Mouse (Mus musculus) CH12.LX (cell line): Measurements from ENCODE around the gene Lrrc57. TPM values are rescaled to one million over a fixed set of nuclear protein-coding genes. Genes with fewer than 3 reads are reported as not detected.
A peak's percentile ranks its signal among the peaks of the same experiment; 100 is the strongest.

ENCODE experiments used
- DNase-seq: peaks from one replicate; pipeline ENCODE4 v3.0.0-alpha.2; 2013; ENCODE audit errors: extremely low read depth
- H3K27ac ChIP-seq: 2 replicates; pipeline ENCODE4 v1.5.1; 2012; ENCODE audit warnings: low read depth, mild to moderate bottlenecking, control low read depth, moderate library complexity; ENCODE audit not compliant: insufficient read depth
- H3K27me3 ChIP-seq: replicated peaks from 2 replicates; pipeline ENCODE3; 2012; ENCODE audit warnings: inconsistent platforms
- H3K36me3 ChIP-seq, 2 experiments: replicated peaks in 1 of 2; 2 replicates each; pipeline versions ENCODE3 to v1.6.1; 2012; ENCODE audit warnings: inconsistent platforms in 1 of 2, low read length in 1 of 2, mild to moderate bottlenecking in 1 of 2, mixed read lengths in 1 of 2, moderate library complexity in 1 of 2; ENCODE audit not compliant: control insufficient read depth in 1 of 2, insufficient read depth in 1 of 2
- H3K4me1 ChIP-seq, 2 experiments: 2 replicates each; pipeline ENCODE4 v1.6.1; 2012; ENCODE audit warnings: inconsistent platforms in 1 of 2, moderate library complexity in 1 of 2; ENCODE audit not compliant: insufficient read depth in 2 of 2, control insufficient read depth in 1 of 2
- H3K4me2 ChIP-seq: 2 replicates; pipeline ENCODE4 v1.6.1; 2012; ENCODE audit warnings: low read depth, mild to moderate bottlenecking, control low read depth; ENCODE audit not compliant: poor library complexity, insufficient read depth, severe bottlenecking
- H3K4me3 ChIP-seq, 3 experiments: fragments of 150-350 bp in 1 of 3; sonication (generic) in 1 of 3; replicated peaks in 1 of 3; 2 replicates each; pipeline versions ENCODE3 to v1.5.1; 2011 to 2012; ENCODE audit warnings: low read depth in 2 of 3, low read length in 2 of 3, mild to moderate bottlenecking in 2 of 3, moderate library complexity in 2 of 3, control low read depth in 1 of 3, improper control_type of control experiment in 1 of 3, inconsistent platforms in 1 of 3, mixed read lengths in 1 of 3; ENCODE audit not compliant: poor library complexity in 1 of 3
- H3K79me2 ChIP-seq: replicated peaks from 2 replicates; pipeline ENCODE4 v1.6.1; 2012; ENCODE audit warnings: mild to moderate bottlenecking, moderate library complexity; ENCODE audit not compliant: control insufficient read depth, poor library complexity, insufficient read depth, severe bottlenecking; ENCODE audit errors: extremely low read depth
- H3K9ac ChIP-seq: 2 replicates; pipeline ENCODE4 v1.6.1; 2012; ENCODE audit warnings: low read depth, mild to moderate bottlenecking, control low read depth, moderate library complexity; ENCODE audit not compliant: insufficient read depth
- H3K9me3 ChIP-seq: replicated peaks from 2 replicates; pipeline ENCODE3; 2012; ENCODE audit warnings: low read length, inconsistent platforms, mixed read lengths
- CHD1 ChIP-seq: IDR thresholded peaks from 2 replicates; pipeline ENCODE4 v1.6.1; 2012; ENCODE audit warnings: low read depth, low read length, improper control_type of control experiment, inconsistent platforms
- EP300 ChIP-seq: IDR thresholded peaks from 2 replicates; pipeline ENCODE4 v1.6.1; 2011; ENCODE audit warnings: low read length, improper control_type of control experiment
- GABPA ChIP-seq: IDR thresholded peaks from 2 replicates; pipeline ENCODE4 v1.6.1; 2012; ENCODE audit warnings: low read depth, low read length, improper control_type of control experiment, inconsistent platforms; ENCODE audit not compliant: insufficient replicate concordance
- IRF4 ChIP-seq: IDR thresholded peaks from 2 replicates; pipeline ENCODE4 v1.6.1; 2014; ENCODE audit warnings: low read depth, mild to moderate bottlenecking, inconsistent platforms, low read length, improper control_type of control experiment
- JUN ChIP-seq: IDR thresholded peaks from 2 replicates; pipeline ENCODE4 v1.6.1; 2011; ENCODE audit warnings: low read depth, mild to moderate bottlenecking, low read length, improper control_type of control experiment, moderate library complexity; ENCODE audit not compliant: insufficient read depth
- JUND ChIP-seq: conservative IDR thresholded peaks from 2 replicates; pipeline ENCODE4 v1.6.1; 2011; ENCODE audit warnings: low read depth, low read length, improper control_type of control experiment
- MAFK ChIP-seq: IDR thresholded peaks from 2 replicates; pipeline ENCODE4 v1.6.1; 2011; ENCODE audit warnings: low read length, improper control_type of control experiment; ENCODE audit not compliant: insufficient replicate concordance
- MAZ ChIP-seq: IDR thresholded peaks from 2 replicates; pipeline ENCODE4 v1.6.1; 2012; ENCODE audit warnings: low read depth, mild to moderate bottlenecking, inconsistent platforms, low read length, improper control_type of control experiment, moderate library complexity
- MXI1 ChIP-seq: IDR thresholded peaks from 2 replicates; pipeline ENCODE4 v1.6.1; 2011; ENCODE audit warnings: mild to moderate bottlenecking, low read depth, low read length, improper control_type of control experiment
- PAX5 ChIP-seq: IDR thresholded peaks from 2 replicates; pipeline ENCODE4 v1.6.1; 2012; ENCODE audit warnings: low read length, inconsistent platforms, mixed read lengths
- POLR2A ChIP-seq: IDR thresholded peaks from 2 replicates; pipeline ENCODE4 v1.6.1; 2011; ENCODE audit warnings: low read depth, mild to moderate bottlenecking, improper control_type of control experiment, low read length
- POLR2AphosphoS2 ChIP-seq: IDR thresholded peaks from 2 replicates; pipeline ENCODE4 v1.6.1; 2011; ENCODE audit warnings: low read depth, low read length, improper control_type of control experiment
- RCOR1 ChIP-seq: conservative IDR thresholded peaks from 2 replicates; pipeline ENCODE4 v1.6.1; 2012; ENCODE audit warnings: low read depth, mild to moderate bottlenecking, inconsistent platforms, low read length, improper control_type of control experiment
- TCF12 ChIP-seq: IDR thresholded peaks from 2 replicates; pipeline ENCODE4 v1.6.1; 2014; ENCODE audit warnings: low read depth, mild to moderate bottlenecking, inconsistent platforms, low read length, improper control_type of control experiment
- UBTF ChIP-seq: IDR thresholded peaks from 2 replicates; pipeline ENCODE4 v1.6.1; 2012; ENCODE audit warnings: low read depth, mild to moderate bottlenecking, inconsistent platforms, low read length, improper control_type of control experiment, moderate library complexity
- USF1 ChIP-seq: IDR thresholded peaks from 2 replicates; pipeline ENCODE4 v1.6.1; 2014; ENCODE audit warnings: low read depth, mild to moderate bottlenecking, inconsistent platforms, low read length, improper control_type of control experiment
- USF2 ChIP-seq: conservative IDR thresholded peaks from 2 replicates; pipeline ENCODE4 v1.6.1; 2011; ENCODE audit warnings: low read depth, low read length, improper control_type of control experiment
- ZC3H11A ChIP-seq: IDR thresholded peaks from 2 replicates; pipeline ENCODE4 v1.6.1; 2012; ENCODE audit warnings: low read depth, mild to moderate bottlenecking, inconsistent platforms, low read length, improper control_type of control experiment
- ZMIZ1 ChIP-seq: IDR thresholded peaks from 2 replicates; pipeline ENCODE4 v1.6.1; 2012; ENCODE audit warnings: low read depth, mild to moderate bottlenecking, inconsistent platforms, low read length, improper control_type of control experiment
- ZNF384 ChIP-seq: IDR thresholded peaks from 2 replicates; pipeline ENCODE4 v1.6.1; 2012; ENCODE audit warnings: low read depth, low read length, improper control_type of control experiment, inconsistent platforms
- dilution Hi-C: fragments of 300-500 bp; cut with MboI; formaldehyde crosslinking; loops from 2 replicates; pipeline ENCODE4 v1.14.3; 2020; ENCODE audit warnings: low sequenced_read_pairs; ENCODE audit not compliant: extremely low pct_unique_long_range_greater_than_20kb, extremely low pct_ligation_motif_present
- in situ Hi-C: fragments of 300-500 bp; cut with MboI; formaldehyde crosslinking; loops from 3 replicates; pipeline ENCODE4 v1.14.3; 2019; ENCODE audit warnings: low sequenced_read_pairs, low pct_ligation_motif_present, low pct_unique_long_range_greater_than_20kb, mixed read lengths
- polyA plus RNA-seq: library from polyadenylated mRNA; unstranded; fragments of >175 nt; gene quantifications from 2 replicates; pipeline ENCODE4 v1.2.1, GENCODE M21; 2012; ENCODE audit warnings: low read depth; ENCODE audit not compliant: insufficient read length
- total RNA-seq, 2 experiments: library from RNA; depleted of rRNA; stranded (reverse); fragments of 300-350 nt in 1 of 2; fragments of >200 nt in 1 of 2; gene quantifications; 2 replicates each; pipeline ENCODE4 v1.2.3; 2012 to 2014

Lrrc57 gene
- total and polyA plus RNA-seq, 3 experiments: 8.9 to 15.6 (median 10.3) TPM

DNA sequence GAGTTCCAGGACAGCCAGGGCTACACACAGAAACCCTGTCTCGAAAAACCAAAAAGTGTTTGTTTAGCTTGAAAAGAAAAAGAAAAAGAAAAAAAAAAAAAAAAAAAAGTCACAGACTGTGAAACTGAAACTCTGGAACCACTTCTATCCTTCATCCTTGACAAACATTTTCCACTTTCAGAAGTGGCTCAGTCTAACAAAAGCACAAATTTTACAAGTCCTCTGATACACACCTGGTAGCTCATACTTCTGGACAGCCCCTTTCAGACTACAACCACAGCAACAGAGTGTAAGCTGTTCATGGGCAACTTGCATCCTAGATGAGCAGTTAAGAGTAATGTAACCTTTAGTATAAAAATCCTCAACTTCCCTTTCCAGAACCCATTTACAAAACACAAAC, 47.8 kb downstream of the Lrrc57 start (continued):
- no peak for TF ChIP-seq CHD1
- TF ChIP-seq ZMIZ1: no peak
- TF ChIP-seq ZNF384: peak; percentile 93
- TF ChIP-seq POLR2A: no peak
- TF ChIP-seq MAZ: no peak
- peak; percentile 12; the same call in 1 of the 2 replicates for TF ChIP-seq JUN
- no peak for TF ChIP-seq RCOR1
- no peak for TF ChIP-seq ZC3H11A
- TF ChIP-seq IRF4: peak; percentile 85
- no peak for TF ChIP-seq USF1
- no peak for TF ChIP-seq MXI1
- no peak for TF ChIP-seq GABPA
- TF ChIP-seq TCF12: no peak; the same call in 1 of the 2 replicates
- TF ChIP-seq USF2: no peak
- TF ChIP-seq POLR2AphosphoS2: no peak
- peak; percentile 76 for TF ChIP-seq EP300
- TF ChIP-seq, all 38 proteins: peak for 8

DNA sequence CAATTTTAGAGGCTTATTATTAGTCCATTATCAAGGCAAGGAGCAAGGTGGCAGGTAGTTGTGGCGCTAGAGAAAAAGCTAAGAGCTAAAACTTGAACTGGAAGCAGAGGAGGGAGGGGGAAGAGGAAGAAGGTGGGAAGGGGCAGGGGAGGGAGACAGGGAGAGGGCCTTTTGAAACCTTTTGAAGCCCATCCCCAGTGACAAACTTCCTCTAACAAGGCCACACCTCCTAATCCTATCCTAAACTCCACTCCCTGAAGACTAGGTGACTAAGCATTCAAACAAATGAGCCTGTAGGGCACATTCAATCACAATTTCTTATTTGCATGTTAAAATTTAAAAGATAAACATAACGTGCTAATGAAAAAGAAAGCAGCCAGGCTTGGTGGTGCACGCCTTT, 50.5 kb downstream of the Lrrc57 start:
- Histone ChIP-seq H3K9me3 (no peaks in the 10 kb centered on the region), H3K4me3 (no peak overlapping the region), H3K79me2 (peaks cover 86% of the 10 kb centered on the region), H3K4me1 (peaks cover 4 to 40% of the 10 kb centered on the region in 2 experiments; a peak in 2 of 4 replicates), H3K4me2 (peak overlapping the region; percentile 40; the same call in 1 of the 2 replicates), H3K36me3 (peaks cover 15 to 51% of the 10 kb centered on the region in 2 experiments), H3K9ac (no peak overlapping the region; the same call in 1 of the 2 replicates), H3K27me3 (no peaks in the 10 kb centered on the region), H3K27ac (no peak overlapping the region)
- in situ Hi-C loops (no loop called here), dilution Hi-C loops (no loop called here)
- peak; percentile 47 for DNase-seq
- no peak for TF ChIP-seq JUND
- TF ChIP-seq UBTF: no peak

DNA sequence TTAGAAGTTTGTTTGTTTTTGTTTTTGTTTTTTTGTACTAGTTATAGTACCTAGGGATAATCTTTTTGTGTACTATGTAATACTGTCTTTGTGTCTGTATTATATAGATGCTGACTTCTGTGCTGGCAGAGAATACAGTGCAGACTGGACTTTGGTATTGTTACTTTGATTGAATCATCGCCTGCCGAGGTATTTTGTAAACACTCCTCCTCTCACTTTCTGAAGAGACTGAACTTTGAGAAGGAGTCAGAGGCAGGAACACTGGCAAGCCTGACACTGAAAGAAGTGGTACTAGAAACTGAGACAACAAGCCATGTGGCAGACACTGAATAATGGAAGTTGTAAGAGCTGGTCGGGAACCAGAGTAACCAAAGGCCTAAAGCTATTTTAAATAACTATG, 52.5 kb downstream of the Lrrc57 start:
- Histone ChIP-seq H3K4me3 (no peak overlapping the region), H3K36me3 (peaks cover 25 to 68% of the 10 kb centered on the region in 2 experiments), H3K9ac (no peak overlapping the region)
- no peak for DNase-seq
- TF ChIP-seq MAZ (no peak), MAFK (no peak), PAX5 (no peak)
- TF ChIP-seq, all 38 proteins: peak for 0
- dilution Hi-C loops (no loop called here), in situ Hi-C loops (no loop called here)
- Histone ChIP-seq H3K79me2 (peaks cover 71% of the 10 kb centered on the region), H3K27ac (no peak overlapping the region), H3K27me3 (no peaks in the 10 kb centered on the region), H3K9me3 (no peaks in the 10 kb centered on the region), H3K4me2 (no peak overlapping the region), H3K4me1 (peaks cover 4 to 40% of the 10 kb centered on the region in 2 experiments; a peak in 2 of 4 replicates)

Other genes starting within 250 kb of the Lrrc57 start
- 6.7 and 9.6 TPM in 2 replicates for gene Ganc, start 205.6 kb downstream of the Lrrc57 start, total RNA-seq (2012; rRNA removed)
- gene Ganc, start 205.6 kb downstream of the Lrrc57 start, total RNA-seq (2014; rRNA removed): 9.5 and 10.1 TPM in 2 replicates
- 7.0 and 10.8 TPM in 2 replicates for gene Ganc, start 205.6 kb downstream of the Lrrc57 start, polyA plus RNA-seq
- gene Tmem87a, start 205.4 kb downstream of the Lrrc57 start, total RNA-seq (2012; rRNA removed): 26.0 and 27.3 TPM in 2 replicates
- 43.5 and 48.9 TPM in 2 replicates for gene Tmem87a, start 205.4 kb downstream of the Lrrc57 start, total RNA-seq (2014; rRNA removed)
- gene Tmem87a, start 205.4 kb downstream of the Lrrc57 start, polyA plus RNA-seq: 28.5 and 30.5 TPM in 2 replicates
- 2.0 and 3.2 TPM in 2 replicates for gene Capn3, start 153.5 kb downstream of the Lrrc57 start, total RNA-seq (2012; rRNA removed)
- 7.2 and 8.0 TPM in 2 replicates for gene Capn3, start 153.5 kb downstream of the Lrrc57 start, total RNA-seq (2014; rRNA removed)
- 5.5 and 7.4 TPM in 2 replicates for gene Capn3, start 153.5 kb downstream of the Lrrc57 start, polyA plus RNA-seq
- gene Zfp106, start 45.7 kb downstream of the Lrrc57 start, total RNA-seq (2012; rRNA removed): 89.4 and 93.8 TPM in 2 replicates
- 113 and 130 TPM in 2 replicates for gene Zfp106, start 45.7 kb downstream of the Lrrc57 start, total RNA-seq (2014; rRNA removed)
- gene Zfp106, start 45.7 kb downstream of the Lrrc57 start, polyA plus RNA-seq: 183 and 203 TPM in 2 replicates
- 15.9 and 20.5 TPM in 2 replicates for gene Snap23, start 41.8 kb downstream of the Lrrc57 start, total RNA-seq (2012; rRNA removed)
- 23.0 and 25.3 TPM in 2 replicates for gene Snap23, start 41.8 kb downstream of the Lrrc57 start, total RNA-seq (2014; rRNA removed)
- gene Snap23, start 41.8 kb downstream of the Lrrc57 start, polyA plus RNA-seq: 35.8 and 44.5 TPM in 2 replicates
- 12.8 and 15.4 TPM in 2 replicates for gene Haus2, start 137 bp downstream of the Lrrc57 start, total RNA-seq (2012; rRNA removed)
- gene Haus2, start 137 bp downstream of the Lrrc57 start, total RNA-seq (2014; rRNA removed): 37.8 and 41.4 TPM in 2 replicates
- gene Haus2, start 137 bp downstream of the Lrrc57 start, polyA plus RNA-seq: 18.2 and 21.0 TPM in 2 replicates
- gene Stard9, start 19.6 kb upstream of the Lrrc57 start, total RNA-seq (2012; rRNA removed): 0.67 and 0.81 TPM in 2 replicates
- 0.16 and 0.23 TPM in 2 replicates for gene Stard9, start 19.6 kb upstream of the Lrrc57 start, total RNA-seq (2014; rRNA removed)
- gene Stard9, start 19.6 kb upstream of the Lrrc57 start, polyA plus RNA-seq: 0.76 and 1.1 TPM in 2 replicates
- gene Cdan1, start 240.6 kb upstream of the Lrrc57 start, total RNA-seq (2012; rRNA removed): 10.1 and 12.9 TPM in 2 replicates
- gene Cdan1, start 240.6 kb upstream of the Lrrc57 start, total RNA-seq (2014; rRNA removed): 5.8 and 7.8 TPM in 2 replicates
- 13.8 and 14.8 TPM in 2 replicates for gene Cdan1, start 240.6 kb upstream of the Lrrc57 start, polyA plus RNA-seq
- gene Ttbk2, start 241.1 kb upstream of the Lrrc57 start, total RNA-seq (2012; rRNA removed): 0.71 and 0.76 TPM in 2 replicates
- 1.1 and 1.4 TPM in 2 replicates for gene Ttbk2, start 241.1 kb upstream of the Lrrc57 start, total RNA-seq (2014; rRNA removed)
- 1.00 and 1.2 TPM in 2 replicates for gene Ttbk2, start 241.1 kb upstream of the Lrrc57 start, polyA plus RNA-seq